Mouse (Mus musculus) CD8-positive naive resting alpha-beta T cell, adult 2 months (primary cell): ENCODE data around the gene Ubqln3.

Experiments
- DNase-seq, 2 experiments: peaks; one replicate each; pipeline ENCODE4 v3.0.0; 2022; ENCODE audit warnings: low read depth in 2 of 2, low spot score in 2 of 2

Gene Ubqln3

DNA sequence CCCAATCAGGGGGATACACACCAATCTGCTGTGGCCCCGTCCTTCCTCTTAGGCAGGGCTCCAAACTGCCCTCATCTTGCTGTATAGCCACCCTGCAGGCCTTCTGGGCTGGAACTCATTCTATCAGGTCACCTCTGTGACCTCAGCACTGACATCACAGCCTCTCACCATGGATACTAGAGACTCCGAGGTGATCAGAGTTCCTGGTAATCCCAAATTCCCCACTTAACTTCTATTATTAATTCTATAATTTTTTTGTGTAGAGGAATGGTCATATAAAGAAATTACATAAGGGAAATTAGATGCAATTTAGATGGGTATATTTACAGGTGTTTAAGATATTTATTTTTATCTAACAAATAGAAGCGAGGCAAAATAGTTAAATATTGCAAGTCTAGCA is at the start of gene Ubqln3:
Gene Ubqln3, minus strand, starts transcription at position 101 of the 400 bp plus-strand sequence.
- DNase-seq, result no peak

DNA sequence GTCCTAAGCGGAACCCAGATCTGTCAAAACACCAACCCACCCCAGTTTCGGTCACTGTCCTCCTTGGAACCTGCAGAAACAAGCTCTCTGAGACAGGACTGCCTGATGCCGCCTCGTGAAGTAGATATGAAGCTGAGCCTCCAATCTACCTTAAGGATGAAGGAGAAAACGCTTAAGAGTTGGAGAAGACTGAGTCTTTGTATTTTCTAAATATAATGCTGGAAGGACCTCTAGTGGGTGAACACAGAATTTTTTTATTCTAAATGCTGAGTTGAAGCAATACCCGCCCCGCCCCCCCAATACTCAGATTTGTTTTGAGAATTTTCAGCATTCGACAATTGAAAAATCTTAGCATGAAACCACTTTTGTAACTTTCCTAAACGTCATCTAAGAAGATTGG is 48.2 kb upstream of the Ubqln3 start:
- DNase-seq, result no peak

DNA sequence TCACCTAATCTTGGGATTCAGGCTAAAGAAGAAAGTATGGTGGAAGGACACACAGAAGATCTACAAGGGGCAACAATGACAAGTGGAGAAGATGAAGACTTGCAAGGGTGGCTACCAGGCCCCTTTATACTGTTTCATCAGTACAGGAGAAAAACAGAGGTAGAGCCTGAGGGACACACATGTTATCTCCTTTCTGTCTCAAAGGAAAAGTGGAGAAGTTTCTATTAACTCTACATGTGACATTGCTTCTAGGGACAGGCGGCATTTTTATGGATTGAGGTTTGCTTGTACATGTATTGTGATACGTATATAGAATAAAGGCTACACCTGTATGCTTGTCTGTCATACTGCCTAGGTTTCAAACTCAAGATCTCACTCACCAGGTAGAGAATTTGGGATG is 40.2 kb upstream of the Ubqln3 start, which contains the start of gene Olfr648:
Gene Olfr648, minus strand, starts transcription at position 101 of the 400 bp plus-strand sequence.
- DNase-seq, result no peak

DNA sequence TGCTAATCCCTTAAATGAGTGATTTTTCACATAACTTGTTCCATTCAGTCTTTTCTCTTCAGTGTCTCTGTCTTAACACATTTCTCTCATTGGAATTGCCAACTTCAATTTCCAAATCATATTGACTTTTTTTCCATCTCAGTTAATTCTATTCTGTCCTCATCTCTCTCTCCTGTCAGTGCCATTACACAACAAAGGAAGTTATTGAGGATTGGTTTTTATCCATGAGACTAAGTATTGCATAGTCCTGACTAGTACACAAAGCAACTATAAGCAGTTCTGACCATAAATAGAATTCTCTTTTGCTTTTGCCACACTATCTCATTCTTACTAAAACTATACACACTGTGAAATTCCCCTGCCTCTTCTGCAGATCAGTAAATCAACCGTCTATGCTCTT is 36.0 kb upstream of the Ubqln3 start:
- DNase-seq, result no peak

DNA sequence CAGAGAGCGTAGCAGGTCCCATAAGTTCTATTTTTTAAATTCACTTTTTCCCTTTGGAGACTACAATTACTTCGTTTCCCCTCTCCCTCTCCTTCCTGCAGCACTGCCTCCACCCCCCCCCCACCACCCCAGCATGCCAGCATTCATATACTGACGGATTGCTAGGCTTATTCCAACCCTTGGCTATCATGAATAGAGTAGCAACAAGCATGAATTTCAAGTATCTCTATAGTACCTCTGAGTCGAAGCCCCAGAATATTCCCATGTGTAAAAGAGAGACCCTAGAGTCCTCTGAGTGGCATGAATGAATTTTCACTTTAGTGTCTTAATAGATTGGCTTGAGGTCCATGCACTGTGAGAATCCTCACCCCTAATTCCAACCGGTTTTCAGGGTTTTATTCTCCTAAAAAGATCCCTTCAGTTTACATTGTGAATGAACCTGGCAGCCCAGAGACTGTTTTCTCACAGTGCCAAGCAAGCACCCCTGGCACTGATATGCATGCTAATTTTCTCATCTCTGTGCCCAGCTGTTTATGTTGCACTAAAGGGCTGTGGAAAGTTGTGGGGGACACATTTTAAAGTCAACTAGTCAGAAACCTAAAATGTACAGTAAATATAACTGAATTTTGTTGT is 35.5 kb upstream of the Ubqln3 start:
- no peak for DNase-seq

DNA sequence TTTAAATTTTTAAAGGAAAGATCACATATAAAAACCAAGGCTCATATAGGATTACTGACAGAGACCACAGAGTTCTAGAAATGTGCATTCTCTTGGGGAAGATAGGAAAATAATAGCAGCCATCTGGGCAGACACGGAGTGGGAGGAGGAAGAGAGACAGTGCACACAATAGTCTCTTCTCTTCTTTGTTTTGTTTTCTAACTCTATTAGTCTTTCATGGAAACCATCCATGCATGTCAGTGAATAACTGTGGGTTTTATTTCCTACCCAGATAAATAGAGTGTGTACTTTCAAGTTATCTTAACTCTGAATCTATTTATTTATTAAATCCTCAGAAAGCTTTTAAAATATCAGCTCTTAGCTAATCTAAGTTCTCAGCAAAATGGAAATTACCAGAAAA is 32.0 kb upstream of the Ubqln3 start:
- DNase-seq, result no peak

DNA sequence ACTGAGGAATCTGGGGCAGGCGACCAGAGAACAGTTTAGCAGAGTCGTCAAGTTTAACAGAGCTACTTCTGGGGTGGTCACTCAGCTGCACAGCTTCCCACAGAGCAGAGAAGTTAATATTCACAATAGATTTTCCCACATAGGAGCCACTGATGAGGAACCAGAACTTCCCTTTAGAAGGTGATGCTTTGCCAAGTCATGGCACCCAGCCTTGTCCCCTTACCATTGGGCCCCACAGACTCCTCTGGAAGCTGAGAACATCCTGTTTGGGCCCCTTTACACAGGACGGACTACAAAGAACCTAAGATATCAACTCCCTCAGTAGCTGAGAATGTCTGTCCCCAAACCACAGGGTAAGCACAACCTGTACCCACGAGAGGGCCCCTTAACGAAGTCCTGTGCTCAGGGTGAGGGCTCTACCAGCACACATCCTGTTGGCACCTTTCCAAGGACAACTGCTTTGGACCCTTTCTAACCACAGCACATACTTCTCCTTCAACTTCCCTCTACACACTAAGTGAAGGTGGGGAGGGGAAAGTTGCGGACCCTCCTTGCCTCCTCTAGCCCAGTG is 26.6 kb upstream of the Ubqln3 start:
- peak; percentile 16 to 28 for DNase-seq

DNA sequence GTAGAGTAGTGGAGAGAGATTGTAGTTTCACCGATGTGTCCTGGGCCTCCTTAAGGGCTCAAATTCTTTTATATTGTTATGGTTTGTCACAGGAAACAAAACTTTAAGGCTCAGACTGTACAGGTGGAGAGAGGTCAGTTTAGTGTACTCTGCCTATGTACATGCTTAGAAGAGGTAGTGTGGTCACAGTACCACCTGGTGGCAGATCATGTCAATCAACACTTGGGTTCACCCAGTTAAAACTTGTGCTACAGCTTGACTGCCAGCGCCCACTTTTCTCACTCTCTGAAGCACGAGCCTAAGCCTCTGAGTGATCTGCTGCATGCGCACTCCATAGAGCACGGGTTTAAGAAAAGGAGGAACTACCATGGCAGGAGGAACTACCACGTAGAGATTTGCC is 24.0 kb upstream of the Ubqln3 start:
- DNase-seq, result no peak

DNA sequence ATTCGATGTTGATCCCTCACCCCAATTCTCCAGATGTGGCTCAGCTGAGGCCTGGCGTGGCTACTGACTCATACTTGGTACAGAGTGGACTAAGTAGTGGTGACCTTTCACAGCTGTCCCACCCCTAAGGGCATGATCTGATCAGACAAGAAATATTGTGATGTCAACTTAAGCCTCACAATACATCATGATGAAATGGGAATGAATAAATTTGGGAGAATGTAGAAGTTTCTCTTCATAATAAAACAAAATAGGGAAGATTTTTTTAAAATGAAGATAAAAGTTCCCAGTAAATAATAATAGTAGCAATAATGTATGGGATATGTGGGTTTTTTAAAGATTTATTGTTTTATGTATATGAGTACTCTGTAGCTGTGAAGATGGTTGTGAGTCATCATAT is 7.4 kb upstream of the Ubqln3 start, which contains the start of gene Ubqlnl:
Gene Ubqlnl, minus strand, starts transcription at position 101 of the 400 bp plus-strand sequence.
- DNase-seq, result no peak

DNA sequence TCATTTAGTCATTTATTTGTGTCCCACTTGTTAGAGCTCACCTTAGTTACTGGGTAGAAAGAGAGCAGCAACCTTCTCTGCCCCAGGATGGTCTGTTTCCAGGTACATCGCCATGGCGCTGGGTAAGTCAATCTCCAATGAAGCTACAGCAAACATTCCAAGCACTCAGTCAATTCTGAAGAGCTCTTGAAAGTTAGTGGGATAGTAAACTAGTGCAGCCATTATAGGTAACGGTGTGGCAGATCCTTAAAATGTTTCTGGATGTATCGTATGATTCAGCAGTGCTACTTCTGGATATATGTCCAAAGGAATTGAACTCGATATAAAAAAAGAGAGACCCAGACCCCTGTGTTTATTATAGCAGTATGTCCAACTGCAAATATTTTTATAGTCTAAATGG is 5.8 kb downstream of the Ubqln3 start, which contains the start of gene Olfr643:
Gene Olfr643, minus strand, starts transcription at position 101 of the 400 bp plus-strand sequence.
- no peak for DNase-seq

DNA sequence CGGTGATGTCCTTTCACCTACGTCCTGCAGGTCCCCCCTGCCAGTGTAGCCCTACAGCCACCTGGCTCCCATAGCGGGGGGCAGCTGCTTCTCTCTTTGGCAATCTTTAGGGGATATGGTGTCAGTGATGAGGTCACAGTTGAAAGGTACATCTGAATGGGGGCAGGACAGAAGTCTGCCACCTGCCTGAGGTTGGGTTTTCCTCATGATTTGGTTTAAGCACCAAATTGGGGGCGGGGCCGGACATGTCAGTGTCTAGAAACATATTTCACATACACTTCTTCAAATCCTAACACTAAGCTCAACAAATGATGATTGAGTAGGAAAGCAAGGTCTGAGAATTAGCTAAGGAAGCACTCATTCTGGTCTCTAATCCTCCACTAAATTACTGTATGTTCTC is 13.4 kb downstream of the Ubqln3 start, which contains the start of gene Ubqln5:
Gene Ubqln5, minus strand, starts transcription at position 101 of the 400 bp plus-strand sequence.
- no peak for DNase-seq

DNA sequence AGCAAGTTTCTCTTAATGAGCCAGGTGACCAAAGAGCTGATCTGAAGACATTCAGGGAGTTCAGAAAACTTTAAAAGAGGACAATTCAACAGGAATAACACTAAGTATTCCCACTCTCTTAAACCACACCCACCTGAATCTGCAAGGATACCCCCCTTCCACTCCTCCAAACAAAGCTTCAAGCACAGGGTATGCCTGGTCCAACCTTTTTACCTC is 38.4 kb downstream of the Ubqln3 start, which contains the start of gene Olfr646:
Gene Olfr646, plus strand, starts transcription at position 117 of the 216 bp plus-strand sequence.
- DNase-seq, result no peak

DNA sequence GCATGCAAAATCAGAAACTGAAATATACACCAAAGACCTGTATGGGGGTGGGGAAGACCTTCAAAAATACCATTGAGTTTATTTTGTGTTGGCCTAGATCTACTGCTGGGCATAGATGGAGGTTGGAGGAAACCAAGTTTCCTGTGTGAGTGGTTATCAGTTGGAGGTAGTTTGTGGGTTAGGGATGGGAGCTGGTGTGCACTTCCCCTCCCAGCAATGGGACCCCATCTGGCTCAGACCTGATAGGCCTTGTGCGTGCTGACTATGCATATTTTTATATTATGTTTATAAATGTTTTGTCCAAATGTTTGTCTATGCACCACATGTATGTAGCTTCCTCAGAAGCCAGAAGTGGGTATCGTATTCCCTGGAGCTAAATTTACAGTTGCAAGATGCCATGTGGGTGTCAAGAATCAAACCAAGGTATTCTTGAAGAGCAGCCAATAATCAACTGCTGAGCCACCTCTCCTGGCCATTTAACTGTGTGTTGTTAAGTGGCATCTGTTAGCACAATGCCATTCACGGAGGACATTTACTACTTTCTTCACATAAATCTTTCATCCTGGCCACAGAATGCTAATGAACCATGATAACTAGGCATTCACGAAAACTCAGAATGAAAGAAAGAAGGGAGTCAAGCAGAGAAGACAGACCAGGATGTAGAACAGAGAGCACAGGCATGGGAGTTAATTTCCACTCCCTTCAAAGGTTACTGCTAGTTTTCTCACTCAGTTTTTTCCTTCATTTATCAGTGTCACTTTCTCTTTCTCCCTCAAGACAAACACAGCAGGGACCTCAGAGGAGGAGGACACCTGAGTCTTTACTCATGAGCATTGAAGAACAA is 38.9 kb downstream of the Ubqln3 start:
- DNase-seq, result no peak
